Mouse (Mus musculus) intestine, embryonic 16.5 days (tissue): ENCODE measurements around the gene Hnrnpk. TPM values are rescaled to one million over a fixed set of nuclear protein-coding genes. Genes with fewer than 3 reads are reported as not detected.
"Not testable (repeated sequence)": the region's sequence is repeated elsewhere in the genome, so short reads cannot be mapped to it uniquely, and the experiment has no call there.

ENCODE experiments used
- ATAC-seq: fragments of 200-750 bp; cut with Nextera tagmentation; 2 replicates; pipeline ENCODE4 v1.8.0; 2017; ENCODE audit warnings: moderate TSS enrichment, moderate library complexity
- H3K27ac ChIP-seq: fragments of 300-500 bp; sonication (generic); 2 replicates; pipeline ENCODE4 v1.5.1; 2014; ENCODE audit warnings: mild to moderate bottlenecking, low read length
- H3K27me3 ChIP-seq: fragments of 300-500 bp; sonication (generic); replicated peaks from 2 replicates; pipeline ENCODE4 v1.6.1; 2014; ENCODE audit warnings: low read length, control low read depth, mixed read lengths; ENCODE audit not compliant: control insufficient read depth, insufficient read depth
- H3K36me3 ChIP-seq: fragments of 300-500 bp; sonication (generic); 2 replicates; pipeline ENCODE4 v1.6.1; 2014; ENCODE audit warnings: low read length, control low read depth; ENCODE audit not compliant: control insufficient read depth, insufficient read depth
- H3K4me1 ChIP-seq: fragments of 300-500 bp; sonication (generic); 2 replicates; pipeline ENCODE4 v1.6.1; 2014; ENCODE audit warnings: low read length, control low read depth, mixed read lengths; ENCODE audit not compliant: control insufficient read depth, insufficient read depth
- H3K4me2 ChIP-seq: fragments of 300-500 bp; sonication (generic); 2 replicates; pipeline ENCODE4 v1.6.1; 2014; ENCODE audit warnings: low read depth, low read length, control low read depth
- H3K4me3 ChIP-seq: fragments of 300-500 bp; sonication (generic); 2 replicates; pipeline ENCODE4 v1.5.1; 2014; ENCODE audit warnings: mild to moderate bottlenecking, low read length
- H3K9ac ChIP-seq: fragments of 300-500 bp; sonication (generic); 2 replicates; pipeline ENCODE4 v1.6.1; 2014; ENCODE audit warnings: low read depth, low read length
- H3K9me3 ChIP-seq: fragments of 300-500 bp; sonication (generic); 2 replicates; pipeline ENCODE4 v1.6.1; 2016; ENCODE audit warnings: low read length, control low read depth; ENCODE audit not compliant: control insufficient read depth
- WGBS: fragments of 180-500 bp; shearing (Covaris S2); extraction: QIAGEN DNeasy Blood & Tissue Kit; methylation state at CpG from one replicate; pipeline ENCODE4 v1.1.7; 2014; 5-methylcytosine and 5-hydroxymethylcytosine counted together
- polyA plus RNA-seq: library from polyadenylated mRNA; unstranded; fragments of >200 nt; fragmentation: Nextera tagmentation; extraction: Ambion mirVana; gene quantifications from 2 replicates; pipeline ENCODE4 v1.2.1, GENCODE M21; 2015

Gene Hnrnpk
- polyA plus RNA-seq = 1,107 and 1,211 TPM in 2 replicates

- H3K4me1 ChIP-seq, H3K36me3 ChIP-seq, ATAC-seq, H3K27me3 ChIP-seq, H3K9me3 ChIP-seq: not testable (repeated sequence)
- H3K4me3 ChIP-seq = peak within 1 kb of the TSS; percentile 80
- H3K27ac ChIP-seq = peak within 1 kb of the TSS; percentile 98
- H3K9ac ChIP-seq = peak within 1 kb of the TSS; percentile 100
- 6% methylated on average over 17 of the region's 17 CpGs for WGBS
- peak within 1 kb of the TSS; percentile 48 for H3K4me2 ChIP-seq
Observed at GRCm38 (mm10) chr13:58403243-58403642, at the start of gene Hnrnpk. Hnrnpk (minus strand) TSS chr13:58403343.

GRCm38 (mm10) chr13:58452246-58452645 is 49.1 kb upstream of the Hnrnpk start:
- Histone ChIP-seq H3K4me2 (0 out of 2 replicates have a peak overlapping the region, but pooled peaks have one; percentile 54), H3K27ac (no peak overlapping the region)

GRCm38 (mm10) chr13:58450459-58451182 is 47.5 kb upstream of the Hnrnpk start:
- WGBS = 82% methylated on average over 22 of the region's 22 CpGs

More at GRCm38 (mm10) chr13:58452246-58452645, 49.1 kb upstream of the Hnrnpk start:
- 65% methylated on average over 4 of the region's 4 CpGs for WGBS
- Histone ChIP-seq H3K36me3 (no peaks in the 10 kb centered on the region), H3K4me3 (no peak overlapping the region), H3K27me3 (no peaks in the 10 kb centered on the region), H3K9ac (no peak overlapping the region), H3K9me3 (no peaks in the 10 kb centered on the region), H3K4me1 (no peaks in the 10 kb centered on the region)
- ATAC-seq = no peak

GRCm38 (mm10) chr13:58446541-58446940 is 43.4 kb upstream of the Hnrnpk start:
- ATAC-seq = no peak
- no peak overlapping the region for H3K9ac ChIP-seq
- no peaks in the 10 kb centered on the region for H3K9me3 ChIP-seq
- 72% methylated on average over 2 of the region's 2 CpGs for WGBS
- no peak overlapping the region for H3K27ac ChIP-seq
- H3K4me3 ChIP-seq = no peak overlapping the region
- H3K4me1 ChIP-seq = no peaks in the 10 kb centered on the region
- H3K36me3 ChIP-seq = no peaks in the 10 kb centered on the region
- no peaks in the 10 kb centered on the region for H3K27me3 ChIP-seq
- H3K4me2 ChIP-seq = no peak overlapping the region

More at GRCm38 (mm10) chr13:58450459-58451182, 47.5 kb upstream of the Hnrnpk start:
- Histone ChIP-seq H3K36me3 (no peaks in the 10 kb centered on the region), H3K9me3 (no peaks in the 10 kb centered on the region), H3K27ac (no peak overlapping the region), H3K9ac (no peak overlapping the region), H3K27me3 (no peaks in the 10 kb centered on the region), H3K4me1 (no peaks in the 10 kb centered on the region), H3K4me3 (no peak overlapping the region), H3K4me2 (no peak overlapping the region)
- no peak for ATAC-seq

GRCm38 (mm10) chr13:58443787-58444186 is 40.6 kb upstream of the Hnrnpk start:
- no peak overlapping the region for H3K4me2 ChIP-seq
- H3K27me3 ChIP-seq = no peaks in the 10 kb centered on the region
- no peak overlapping the region for H3K4me3 ChIP-seq
- H3K4me1 ChIP-seq = no peaks in the 10 kb centered on the region
- H3K9me3 ChIP-seq = no peaks in the 10 kb centered on the region
- WGBS = 32% methylated on average over 7 of the region's 7 CpGs
- H3K27ac ChIP-seq = no peak overlapping the region
- no peaks in the 10 kb centered on the region for H3K36me3 ChIP-seq
- ATAC-seq = 0 out of 2 replicates have a peak, but pooled peaks have one; percentile 31
- H3K9ac ChIP-seq = no peak overlapping the region

- WGBS = 67% methylated on average over 4 of the region's 4 CpGs
- no peak overlapping the region for H3K4me2 ChIP-seq
- no peaks in the 10 kb centered on the region for H3K27me3 ChIP-seq
- no peak for ATAC-seq
- no peak overlapping the region for H3K4me3 ChIP-seq
- H3K9ac ChIP-seq = no peak overlapping the region
- H3K36me3 ChIP-seq = no peaks in the 10 kb centered on the region
- no peaks in the 10 kb centered on the region for H3K9me3 ChIP-seq
- H3K27ac ChIP-seq = no peak overlapping the region
- H3K4me1 ChIP-seq = no peaks in the 10 kb centered on the region
Observed at GRCm38 (mm10) chr13:58443326-58443725, 40.2 kb upstream of the Hnrnpk start.

GRCm38 (mm10) chr13:58439716-58440115 is 36.6 kb upstream of the Hnrnpk start:
- H3K9me3 ChIP-seq = no peaks in the 10 kb centered on the region
- H3K27ac ChIP-seq = no peak overlapping the region
- no peak overlapping the region for H3K4me3 ChIP-seq
- WGBS = 59% methylated on average over 2 of the region's 2 CpGs
- no peak for ATAC-seq
- no peak overlapping the region for H3K4me2 ChIP-seq
- no peak overlapping the region for H3K9ac ChIP-seq
- no peaks in the 10 kb centered on the region for H3K27me3 ChIP-seq
- no peaks in the 10 kb centered on the region for H3K4me1 ChIP-seq
- no peaks in the 10 kb centered on the region for H3K36me3 ChIP-seq

- H3K27me3 ChIP-seq = no peaks in the 10 kb centered on the region
- H3K36me3 ChIP-seq = no peaks in the 10 kb centered on the region
- ATAC-seq = no peak
- no peaks in the 10 kb centered on the region for H3K9me3 ChIP-seq
- H3K4me1 ChIP-seq = 0 out of 2 replicates have a peak, but pooled peaks cover 7% of the 10 kb centered on the region
- no peak overlapping the region for H3K4me2 ChIP-seq
- H3K4me3 ChIP-seq = no peak overlapping the region
- no peak overlapping the region for H3K27ac ChIP-seq
- 42% methylated on average over 10 of the region's 10 CpGs for WGBS
- H3K9ac ChIP-seq = no peak overlapping the region
Observed at GRCm38 (mm10) chr13:58423061-58423660, 20.0 kb upstream of the Hnrnpk start.

GRCm38 (mm10) chr13:58422242-58422641 is 19.1 kb upstream of the Hnrnpk start:
- no peak overlapping the region for H3K4me3 ChIP-seq
- H3K36me3 ChIP-seq = no peaks in the 10 kb centered on the region
- no peak for ATAC-seq
- H3K9ac ChIP-seq = no peak overlapping the region
- no peak overlapping the region for H3K4me2 ChIP-seq
- no peaks in the 10 kb centered on the region for H3K9me3 ChIP-seq
- H3K4me1 ChIP-seq = 0 out of 2 replicates have a peak, but pooled peaks cover 7% of the 10 kb centered on the region
- no peaks in the 10 kb centered on the region for H3K27me3 ChIP-seq
- 63% methylated on average over 4 of the region's 4 CpGs for WGBS
- H3K27ac ChIP-seq = no peak overlapping the region
